Mouse (Mus musculus) ovary, postnatal 14 days (tissue): Measurements from ENCODE around the gene Slc46a2.

ENCODE experiments used
- DNase-seq: peaks from one replicate; pipeline ENCODE4 v3.0.0; 2022; ENCODE audit warnings: low spot score

The Slc46a2 gene

DNA sequence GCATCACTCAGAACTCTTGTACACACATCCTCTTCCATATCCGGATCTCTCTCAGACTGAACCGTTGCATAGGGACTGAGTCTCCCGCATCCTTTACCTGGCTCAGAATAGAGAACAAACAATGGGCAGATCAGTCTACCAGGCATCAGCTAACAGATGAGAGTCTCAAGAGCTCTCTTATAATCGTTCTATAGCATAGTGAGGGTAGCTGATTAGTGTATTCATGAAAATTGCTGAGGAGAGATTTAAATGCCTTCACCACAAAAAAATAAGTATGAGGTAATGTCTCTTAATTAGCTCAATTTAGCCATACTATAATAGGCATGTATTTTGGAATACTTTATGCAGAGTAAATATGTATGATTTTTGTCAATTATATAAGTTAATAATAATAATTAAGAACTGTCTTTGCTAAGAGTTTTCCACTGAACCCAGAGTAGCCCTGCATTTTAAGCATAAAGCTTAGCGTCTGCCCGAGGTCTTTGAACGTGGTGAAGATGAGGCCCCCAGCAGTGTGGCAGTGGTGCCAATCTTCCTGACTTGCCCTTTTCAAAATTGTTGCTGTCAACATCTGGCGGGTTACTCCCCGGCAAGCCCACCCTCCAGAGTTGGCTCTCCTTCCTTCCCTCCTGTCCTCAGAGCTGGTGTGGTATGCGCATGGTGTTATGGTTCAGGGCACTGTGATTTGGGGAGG is 23.0 kb downstream of the Slc46a2 start:
- DNase-seq, result no peak

- no peak for DNase-seq
These were observed 24.7 kb downstream of the Slc46a2 start for GRCm38 (mm10) chr4:59890086-59890600.

- no peak for DNase-seq
These were observed 26.8 kb downstream of the Slc46a2 start for GRCm38 (mm10) chr4:59888014-59888413.

DNA sequence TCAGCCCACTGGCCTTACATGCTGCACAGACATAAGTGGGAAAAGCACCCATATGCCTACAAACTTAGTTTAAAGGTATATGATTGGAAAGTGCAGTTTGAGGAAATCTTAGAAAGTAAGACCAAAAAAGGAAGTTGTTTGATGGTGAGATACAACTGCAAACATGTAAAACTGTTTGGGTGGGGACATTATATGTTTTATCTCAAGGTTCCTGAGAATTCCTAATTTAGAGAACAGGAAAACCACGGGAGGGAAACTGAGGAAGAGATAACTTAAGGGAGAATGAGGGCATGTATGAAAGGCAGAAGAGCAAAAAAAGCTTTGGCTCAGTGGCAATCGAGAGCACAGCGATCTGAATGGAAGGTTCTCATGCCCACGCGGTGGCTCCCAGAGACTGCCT is 27.8 kb downstream of the Slc46a2 start:
- no peak for DNase-seq

GRCm38 (mm10) chr4:59886281-59886680 is 28.6 kb downstream of the Slc46a2 start:
- DNase-seq, result no peak

DNA sequence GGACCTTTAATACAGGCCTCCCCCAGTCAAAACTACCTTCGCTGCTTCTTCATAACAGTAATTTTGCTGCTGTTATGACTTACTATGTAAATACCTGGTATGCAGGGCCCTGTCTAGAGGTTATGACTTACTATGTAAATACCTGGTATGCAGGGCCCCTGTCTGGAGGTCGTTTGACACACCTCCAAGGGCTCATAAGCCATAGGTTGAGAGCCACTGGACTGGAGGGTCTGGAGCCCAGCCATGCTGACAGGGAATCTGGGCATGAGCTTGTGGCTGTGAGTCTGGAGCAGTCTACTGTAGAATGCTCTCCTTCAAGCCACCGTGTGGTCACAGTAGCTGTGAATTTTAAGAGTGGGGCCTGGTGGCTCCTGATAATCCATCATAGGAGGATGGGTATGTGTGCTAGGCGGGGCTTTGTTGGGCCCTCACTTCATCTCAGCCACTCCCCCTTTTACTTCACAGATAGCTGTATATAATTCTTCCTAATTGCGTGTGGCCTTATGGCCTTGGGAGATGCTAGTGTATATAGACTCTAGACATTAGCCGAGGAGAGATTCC is 30.6 kb downstream of the Slc46a2 start:
- DNase-seq, result no peak

GRCm38 (mm10) chr4:59881210-59881609 is 33.6 kb downstream of the Slc46a2 start:
- DNase-seq, result no peak

GRCm38 (mm10) chr4:59880725-59881124 is 34.1 kb downstream of the Slc46a2 start:
- no peak for DNase-seq

GRCm38 (mm10) chr4:59879444-59879843 is 35.4 kb downstream of the Slc46a2 start:
- DNase-seq, result no peak

DNA sequence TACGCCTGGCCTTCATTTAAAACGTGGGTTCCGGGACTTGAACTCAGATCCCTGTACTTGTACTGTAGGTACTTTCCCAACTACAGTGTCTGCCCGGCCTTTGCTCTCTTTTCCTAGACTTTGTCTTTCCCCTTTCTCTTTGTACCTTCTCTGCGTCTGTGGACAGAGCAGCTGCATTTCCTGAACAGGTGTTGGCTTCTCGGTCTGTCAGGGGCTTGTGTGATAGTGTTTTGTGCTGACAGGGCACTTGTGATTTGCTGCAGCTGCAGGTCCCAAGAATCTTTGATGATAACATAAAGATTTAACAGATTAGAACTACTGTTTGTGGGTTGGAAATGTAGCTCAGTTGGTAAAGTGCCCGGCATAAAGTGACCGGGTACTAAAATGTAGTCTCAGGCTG is 36.3 kb downstream of the Slc46a2 start:
- DNase-seq, result no peak

DNA sequence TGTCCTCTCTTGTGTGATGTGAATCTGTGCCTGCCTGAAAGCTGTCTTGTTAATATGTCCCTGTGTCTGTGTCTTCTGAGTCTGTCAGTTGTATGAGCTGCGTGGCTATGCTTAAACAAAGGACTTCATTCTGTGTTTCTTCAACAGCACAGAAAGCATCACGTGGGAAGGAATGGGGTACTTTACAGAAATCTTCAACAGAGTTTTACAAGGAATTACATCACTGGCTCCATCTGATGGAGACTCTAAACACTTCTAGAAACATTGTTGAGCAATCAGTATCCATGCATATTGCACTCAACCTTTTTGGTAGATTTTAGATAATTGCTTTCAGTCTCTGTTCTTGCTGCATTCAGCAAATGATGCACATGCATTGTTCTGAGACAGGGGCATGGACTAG is 37.8 kb downstream of the Slc46a2 start:
- DNase-seq, result no peak

GRCm38 (mm10) chr4:59876570-59876969 is 38.3 kb downstream of the Slc46a2 start:
- no peak for DNase-seq

DNA sequence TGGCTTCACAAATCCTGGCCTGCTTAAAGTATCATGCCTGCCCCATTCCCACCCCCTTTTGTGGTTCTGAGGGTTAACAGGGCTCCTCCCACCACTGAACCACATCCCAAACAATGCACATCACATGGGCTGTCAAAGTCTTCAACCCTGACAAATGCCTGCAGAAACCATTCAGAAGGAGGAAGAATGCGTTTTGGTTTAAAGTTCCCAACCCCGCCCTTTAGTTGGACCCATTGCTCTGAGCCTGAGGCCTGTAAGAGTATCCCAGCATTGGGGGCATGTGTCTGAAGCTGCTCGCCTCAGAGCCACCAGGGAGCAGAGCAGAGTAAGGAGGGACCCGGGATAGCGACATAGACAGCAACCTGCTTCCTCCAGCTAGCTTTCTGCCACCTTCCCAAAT is 41.0 kb downstream of the Slc46a2 start:
- no peak for DNase-seq

DNA sequence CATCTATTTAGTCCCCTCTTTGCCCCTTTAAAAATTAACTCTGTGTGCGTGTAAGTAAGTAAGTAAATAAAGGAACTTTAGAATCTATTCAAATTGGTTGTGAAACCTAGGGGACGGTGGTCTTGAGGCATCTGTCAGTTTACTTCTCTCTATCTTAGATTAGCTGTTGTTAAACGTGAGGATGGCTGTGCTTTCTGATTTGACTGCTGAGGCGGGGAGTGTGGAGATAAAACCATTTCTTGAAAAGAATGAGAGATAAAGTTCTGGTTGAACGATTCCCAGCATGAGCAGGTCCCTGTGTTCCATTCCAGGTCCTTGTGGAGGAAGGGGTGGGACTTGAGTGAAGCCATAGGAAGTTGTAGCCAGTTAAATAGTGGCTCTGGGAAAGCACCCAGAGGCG is 41.6 kb downstream of the Slc46a2 start:
- no peak for DNase-seq

DNA sequence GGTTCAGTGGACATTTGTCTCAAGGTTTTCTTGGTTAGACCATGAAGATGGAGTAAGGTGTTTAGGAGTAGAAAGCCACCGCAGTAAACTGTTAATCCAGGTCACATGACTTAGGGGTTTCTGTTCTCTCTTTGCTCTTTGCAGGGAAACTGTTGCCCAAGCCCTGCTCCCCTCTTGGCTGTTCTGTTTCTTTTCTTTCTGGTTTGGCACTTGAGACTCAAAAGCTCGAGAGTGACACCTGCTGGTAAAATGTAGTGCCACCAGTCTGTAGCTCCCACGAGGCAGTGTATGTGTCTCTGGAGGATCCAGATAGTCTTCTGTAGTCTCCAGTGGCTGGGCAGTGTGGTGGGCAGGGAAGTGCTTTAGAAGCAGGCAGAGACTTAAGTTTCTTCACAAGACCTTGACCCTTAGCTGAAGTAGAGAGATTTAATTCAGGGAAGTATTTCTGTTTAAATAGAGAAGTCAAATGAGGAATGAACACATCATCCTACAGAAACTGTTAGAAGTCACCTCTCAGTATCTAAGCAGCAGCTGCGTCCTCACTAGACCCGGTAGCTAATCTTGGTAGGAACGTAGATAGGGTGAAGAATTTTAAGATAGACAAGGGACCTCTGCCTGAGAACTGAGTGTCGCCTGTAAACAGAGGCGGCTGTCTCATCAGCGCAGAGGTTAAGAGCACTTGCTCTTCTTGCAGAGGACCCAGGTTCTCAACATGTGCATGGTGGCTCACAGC is 43.8 kb downstream of the Slc46a2 start:
- DNase-seq, result peak; percentile 79

DNA sequence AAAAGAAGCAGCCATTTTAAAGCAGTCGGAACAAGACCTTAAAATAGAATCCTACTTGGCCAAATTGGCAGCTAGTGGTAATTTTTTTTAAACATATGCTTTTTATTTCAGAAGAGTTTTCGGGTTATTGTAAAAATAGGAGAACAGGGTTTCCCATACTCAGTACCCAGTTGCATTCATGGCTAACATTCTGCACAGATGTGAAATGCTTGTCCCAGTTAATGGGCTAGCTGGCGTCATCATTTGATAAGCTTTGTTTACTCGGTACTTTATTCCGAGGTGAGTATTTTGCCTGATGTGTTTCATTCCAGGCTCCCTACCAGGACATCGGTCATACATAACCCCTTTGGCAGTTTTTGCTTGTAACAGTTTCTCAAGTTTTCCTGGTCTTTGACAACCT is 44.4 kb downstream of the Slc46a2 start:
- no peak for DNase-seq

GRCm38 (mm10) chr4:59869488-59870057 is 45.3 kb downstream of the Slc46a2 start:
- DNase-seq, result peak; percentile 38

GRCm38 (mm10) chr4:59868086-59868485 is 46.8 kb downstream of the Slc46a2 start:
- no peak for DNase-seq

GRCm38 (mm10) chr4:59863869-59864268 is 51.0 kb downstream of the Slc46a2 start:
- no peak for DNase-seq

DNA sequence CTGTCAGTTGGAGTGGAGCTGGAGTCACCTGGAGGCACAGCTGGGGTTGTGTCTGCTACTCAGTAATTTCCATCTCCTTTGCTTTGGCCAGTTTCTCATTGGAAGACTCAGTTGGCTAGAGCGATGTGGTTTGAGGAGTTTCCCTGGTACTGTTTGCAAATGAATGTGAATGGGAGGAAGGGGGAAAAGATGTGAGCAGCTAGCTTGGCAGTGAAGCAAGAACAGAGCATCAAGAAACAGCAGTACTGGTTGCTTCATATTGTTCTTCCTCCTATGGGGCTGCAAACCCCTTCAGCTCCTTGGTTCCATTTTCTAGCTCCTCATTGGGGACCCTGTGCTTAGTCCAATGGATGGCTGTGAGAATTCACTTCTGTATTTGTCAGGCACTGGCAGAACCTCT is 52.5 kb downstream of the Slc46a2 start:
- no peak for DNase-seq

DNA sequence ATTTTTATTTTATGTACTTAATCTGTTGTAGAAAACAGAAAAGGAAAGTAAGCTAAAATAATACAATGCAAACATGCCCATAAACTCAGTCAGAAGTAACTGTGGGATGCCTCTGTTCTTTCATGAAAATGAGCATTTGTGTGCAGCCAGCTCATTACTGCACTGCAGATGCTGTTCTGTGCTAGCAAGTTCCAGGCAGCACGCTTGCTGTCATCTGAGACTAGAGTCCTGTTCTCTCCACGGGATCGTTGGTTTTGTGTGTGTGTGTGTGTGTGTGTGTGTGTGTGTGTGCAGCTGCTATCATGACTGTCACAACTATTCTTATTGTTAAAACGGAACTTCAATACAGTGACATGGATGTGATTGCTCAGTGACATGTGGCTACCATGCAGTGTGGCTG is 53.0 kb downstream of the Slc46a2 start:
- DNase-seq, result no peak

GRCm38 (mm10) chr4:59860431-59860830 is 54.4 kb downstream of the Slc46a2 start:
- DNase-seq, result no peak
